Mouse (Mus musculus): ENCODE measurements around the gene Gm49405.
"Not testable (repeated sequence)": the region's sequence is repeated elsewhere in the genome, so short reads cannot be mapped to it uniquely, and the experiment has no call there.

The Gm49405 gene

GRCm38 (mm10) chr19:4017921-4018587 is 17.6 kb downstream of the Gm49405 start:
- DNase-seq, result no peak

GRCm38 (mm10) chr19:4018743-4019583 is 18.5 kb downstream of the Gm49405 start:
- peak; percentile 70 for DNase-seq

GRCm38 (mm10) chr19:4023185-4023584 is 22.8 kb downstream of the Gm49405 start:
- no peak for DNase-seq

GRCm38 (mm10) chr19:4027576-4027975 is 27.1 kb downstream of the Gm49405 start:
- no peak for DNase-seq

- no peak for DNase-seq
Measured at GRCm38 (mm10) chr19:4032668-4033067, 32.2 kb downstream of the Gm49405 start.

GRCm38 (mm10) chr19:4033298-4033697 is 32.9 kb downstream of the Gm49405 start:
- no peak for DNase-seq

GRCm38 (mm10) chr19:4033742-4034141 is 33.3 kb downstream of the Gm49405 start:
- DNase-seq, result no peak

- no peak for DNase-seq
Measured at GRCm38 (mm10) chr19:4036327-4037045, 36.1 kb downstream of the Gm49405 start.

- DNase-seq, result not testable (repeated sequence)
Measured at GRCm38 (mm10) chr19:4037154-4037787, 36.8 kb downstream of the Gm49405 start.

GRCm38 (mm10) chr19:4037788-4038232 is 37.4 kb downstream of the Gm49405 start, which contains the start of gene Gstp1:
Gstp1 (minus strand) TSS chr19:4037985.
- peak; percentile 87 for DNase-seq

GRCm38 (mm10) chr19:4040941-4041340 is 40.5 kb downstream of the Gm49405 start:
- not testable (repeated sequence) for DNase-seq

- DNase-seq, result not testable (repeated sequence)
Measured at GRCm38 (mm10) chr19:4041500-4041899, 41.1 kb downstream of the Gm49405 start.

GRCm38 (mm10) chr19:4042124-4042523 is 41.7 kb downstream of the Gm49405 start:
- DNase-seq, result no peak

GRCm38 (mm10) chr19:4044109-4044508 is 43.7 kb downstream of the Gm49405 start:
- not testable (repeated sequence) for DNase-seq

- DNase-seq, result peak; percentile 77
Measured at GRCm38 (mm10) chr19:4045966-4046865, 45.8 kb downstream of the Gm49405 start, which contains the start of gene Gstp2. Gstp2 (minus strand) TSS chr19:4046023.

- DNase-seq, result no peak
Measured at GRCm38 (mm10) chr19:4046866-4047254, 46.4 kb downstream of the Gm49405 start.

- DNase-seq, result peak; percentile 37
Measured at GRCm38 (mm10) chr19:4047859-4048258, 47.4 kb downstream of the Gm49405 start.

- not testable (repeated sequence) for DNase-seq
Measured at GRCm38 (mm10) chr19:4049069-4049468, 48.6 kb downstream of the Gm49405 start.

GRCm38 (mm10) chr19:4051016-4051415 is 50.6 kb downstream of the Gm49405 start:
- no peak for DNase-seq

GRCm38 (mm10) chr19:4051741-4052515 is 51.5 kb downstream of the Gm49405 start:
- DNase-seq, result no peak
